Mouse (Mus musculus) MEL (cell line): ENCODE results near the gene Prss33. TPM values are rescaled to one million over a fixed set of nuclear protein-coding genes. Genes with fewer than 3 reads are reported as not detected.

Experiments used
- DNase-seq: peaks from one replicate; pipeline ENCODE4 v3.0.0; 2011; ENCODE audit warnings: low read depth, low spot score
- H3K27ac ChIP-seq: 2 replicates; pipeline ENCODE4 v1.5.1; 2012; ENCODE audit warnings: low read depth, mild to moderate bottlenecking, control low read depth, low read length, moderate library complexity; ENCODE audit not compliant: control insufficient read depth
- H3K27me3 ChIP-seq, 2 experiments: fragments of 150-350 bp in 1 of 2; sonication (generic) in 1 of 2; 2 replicates each; pipeline ENCODE4 v1.6.1; 2012; ENCODE audit warnings: low read length in 2 of 2, mild to moderate bottlenecking in 2 of 2, improper control_type of control experiment in 1 of 2, moderate library complexity in 1 of 2; ENCODE audit not compliant: insufficient read depth in 2 of 2, control insufficient read depth in 1 of 2
- H3K36me3 ChIP-seq, 2 experiments: 2 replicates each; pipeline ENCODE4 v1.6.1; 2012 to 2014; ENCODE audit warnings: low read length in 2 of 2, improper control_type of control experiment in 1 of 2, inconsistent platforms in 1 of 2, mild to moderate bottlenecking in 1 of 2; ENCODE audit not compliant: insufficient read depth in 2 of 2, control insufficient read depth in 1 of 2
- H3K4me1 ChIP-seq, 2 experiments: fragments of 150-350 bp in 1 of 2; sonication (generic) in 1 of 2; 2 replicates each; pipeline ENCODE4 v1.6.1; 2012; ENCODE audit warnings: low read length in 2 of 2, improper control_type of control experiment in 1 of 2, mild to moderate bottlenecking in 1 of 2; ENCODE audit not compliant: insufficient read depth in 2 of 2, control insufficient read depth in 1 of 2
- H3K4me3 ChIP-seq, 2 experiments: fragments of 150-350 bp in 1 of 2; sonication (generic) in 1 of 2; 2 replicates each; pipeline ENCODE4 v1.5.1; 2012; ENCODE audit warnings: low read depth in 2 of 2, low read length in 2 of 2, mild to moderate bottlenecking in 2 of 2, moderate library complexity in 2 of 2, control low read depth in 1 of 2, improper control_type of control experiment in 1 of 2; ENCODE audit not compliant: control insufficient read depth in 1 of 2, insufficient read depth in 1 of 2
- H3K79me2 ChIP-seq: 2 replicates; pipeline ENCODE4 v1.6.1; 2012; ENCODE audit warnings: mild to moderate bottlenecking, low read length, moderate library complexity; ENCODE audit not compliant: control insufficient read depth, poor library complexity, insufficient read depth
- H3K9ac ChIP-seq: 2 replicates; pipeline ENCODE4 v1.6.1; 2012; ENCODE audit warnings: low read depth, mild to moderate bottlenecking, control low read depth, low read length, moderate library complexity; ENCODE audit not compliant: control insufficient read depth, poor library complexity, severe bottlenecking
- H3K9me3 ChIP-seq: fragments of 150-350 bp; sonication (generic); replicated peaks from 2 replicates; pipeline ENCODE4 v1.6.1; 2012; ENCODE audit warnings: mild to moderate bottlenecking, low read length, improper control_type of control experiment, moderate library complexity; ENCODE audit not compliant: insufficient read depth
- BHLHE40 ChIP-seq: IDR thresholded peaks from 2 replicates; pipeline ENCODE4 v1.6.1; 2012; ENCODE audit warnings: low read depth, mild to moderate bottlenecking, inconsistent platforms, low read length, improper control_type of control experiment, borderline replicate concordance
- CHD1 ChIP-seq: IDR thresholded peaks from 2 replicates; pipeline ENCODE4 v1.6.1; 2012; ENCODE audit warnings: low read depth, mild to moderate bottlenecking, inconsistent platforms, low read length, improper control_type of control experiment
- CHD2 ChIP-seq: IDR thresholded peaks from 2 replicates; pipeline ENCODE4 v1.6.1; 2011; ENCODE audit warnings: low read length, improper control_type of control experiment
- CTCF ChIP-seq, 3 experiments: IDR thresholded peaks in 2 of 3; conservative IDR thresholded peaks in 1 of 3; 2 replicates each; pipeline ENCODE4 v1.5.1; 2011 to 2012; ENCODE audit warnings: low read length in 3 of 3, low read depth in 2 of 3, mild to moderate bottlenecking in 2 of 3, improper control_type of control experiment in 1 of 3, inconsistent platforms in 1 of 3, mixed read lengths in 1 of 3, moderate library complexity in 1 of 3; ENCODE audit not compliant: control insufficient read depth in 1 of 3, insufficient read depth in 1 of 3, poor library complexity in 1 of 3, severe bottlenecking in 1 of 3
- EP300 ChIP-seq, 2 experiments: IDR thresholded peaks; 2 replicates each; pipeline ENCODE4 v1.6.1; 2011; ENCODE audit warnings: improper control_type of control experiment in 2 of 2, low read length in 2 of 2, low read depth in 1 of 2, mild to moderate bottlenecking in 1 of 2
- GABPA ChIP-seq: IDR thresholded peaks from 2 replicates; pipeline ENCODE4 v1.6.1; 2012; ENCODE audit warnings: low read depth, mild to moderate bottlenecking, inconsistent platforms, low read length, improper control_type of control experiment, moderate library complexity
- GATA1 ChIP-seq: IDR thresholded peaks from 2 replicates; pipeline ENCODE4 v1.6.1; 2011; ENCODE audit warnings: low read depth, low read length, improper control_type of control experiment
- KAT2A ChIP-seq: conservative IDR thresholded peaks from 2 replicates; pipeline ENCODE4 v1.6.1; 2012; ENCODE audit warnings: low read depth, low read length, improper control_type of control experiment, inconsistent platforms
- MXI1 ChIP-seq: IDR thresholded peaks from 2 replicates; pipeline ENCODE4 v1.6.1; 2011; ENCODE audit warnings: mild to moderate bottlenecking, low read depth, low read length, improper control_type of control experiment
- POLR2A ChIP-seq, 2 experiments: IDR thresholded peaks; 2 replicates each; pipeline ENCODE4 v1.6.1; 2011 to 2012; ENCODE audit warnings: low read length in 2 of 2, mild to moderate bottlenecking in 2 of 2, control low read depth in 1 of 2, improper control_type of control experiment in 1 of 2, low read depth in 1 of 2, moderate library complexity in 1 of 2; ENCODE audit not compliant: control insufficient read depth in 1 of 2, insufficient read depth in 1 of 2, poor library complexity in 1 of 2
- POLR2AphosphoS2 ChIP-seq: IDR thresholded peaks from 2 replicates; pipeline ENCODE4 v1.6.1; 2011; ENCODE audit warnings: low read length, improper control_type of control experiment
- RAD21 ChIP-seq: IDR thresholded peaks from 2 replicates; pipeline ENCODE4 v1.6.1; 2011; ENCODE audit warnings: mild to moderate bottlenecking, low read depth, low read length, improper control_type of control experiment
- SMC3 ChIP-seq: IDR thresholded peaks from 2 replicates; pipeline ENCODE4 v1.6.1; 2011; ENCODE audit warnings: low read depth, low read length, improper control_type of control experiment
- TAL1 ChIP-seq: IDR thresholded peaks from 2 replicates; pipeline ENCODE4 v1.6.1; 2012; ENCODE audit warnings: mild to moderate bottlenecking, inconsistent platforms, low read length, moderate library complexity, mixed read lengths
- TBP ChIP-seq: IDR thresholded peaks from 2 replicates; pipeline ENCODE4 v1.8.0; 2011; ENCODE audit warnings: low read depth, low read length, improper control_type of control experiment
- UBTF ChIP-seq: IDR thresholded peaks from 2 replicates; pipeline ENCODE4 v1.6.1; 2012; ENCODE audit warnings: low read depth, mild to moderate bottlenecking, inconsistent platforms, low read length, improper control_type of control experiment, moderate library complexity, borderline replicate concordance; ENCODE audit not compliant: insufficient read depth
- USF2 ChIP-seq, 2 experiments: IDR thresholded peaks; 2 replicates each; pipeline ENCODE4 v1.6.1; 2011 to 2012; ENCODE audit warnings: improper control_type of control experiment in 2 of 2, low read length in 2 of 2, borderline replicate concordance in 1 of 2, inconsistent platforms in 1 of 2, low read depth in 1 of 2, mild to moderate bottlenecking in 1 of 2; ENCODE audit not compliant: insufficient read depth in 1 of 2
- ZC3H11A ChIP-seq: IDR thresholded peaks from 2 replicates; pipeline ENCODE4 v1.6.1; 2012; ENCODE audit warnings: low read depth, mild to moderate bottlenecking, inconsistent platforms, low read length, improper control_type of control experiment
- ZNF384 ChIP-seq: IDR thresholded peaks from 2 replicates; pipeline ENCODE4 v1.6.1; 2012; ENCODE audit warnings: low read depth, mild to moderate bottlenecking, inconsistent platforms, low read length, improper control_type of control experiment
- polyA plus RNA-seq, 2 experiments: library from polyadenylated mRNA; stranded (reverse) in 1 of 2; unstranded in 1 of 2; fragments of >175 nt in 1 of 2; fragments of >200 nt in 1 of 2; gene quantifications; 2 replicates each; pipeline versions ENCODE4 v1.2.1 to v1.2.4; 2012; ENCODE audit warnings: low replicate concordance in 2 of 2, low read depth in 1 of 2; ENCODE audit not compliant: insufficient read length in 2 of 2, insufficient read depth in 1 of 2, missing spikeins in 1 of 2
- total RNA-seq: library from RNA; depleted of rRNA; stranded (reverse); fragments of 300-350 nt; gene quantifications from 2 replicates; pipeline ENCODE4 v1.2.3, GENCODE M21; 2012

Gene Prss33
- total and polyA plus RNA-seq, 3 experiments, result 0.08 to 1.0 TPM; not detected in 1

GRCm38 (mm10) chr17:23815641-23816040 is 20.2 kb downstream of the Prss33 start:
- H3K9me3 ChIP-seq, result no peaks in the 10 kb centered on the region

DNA sequence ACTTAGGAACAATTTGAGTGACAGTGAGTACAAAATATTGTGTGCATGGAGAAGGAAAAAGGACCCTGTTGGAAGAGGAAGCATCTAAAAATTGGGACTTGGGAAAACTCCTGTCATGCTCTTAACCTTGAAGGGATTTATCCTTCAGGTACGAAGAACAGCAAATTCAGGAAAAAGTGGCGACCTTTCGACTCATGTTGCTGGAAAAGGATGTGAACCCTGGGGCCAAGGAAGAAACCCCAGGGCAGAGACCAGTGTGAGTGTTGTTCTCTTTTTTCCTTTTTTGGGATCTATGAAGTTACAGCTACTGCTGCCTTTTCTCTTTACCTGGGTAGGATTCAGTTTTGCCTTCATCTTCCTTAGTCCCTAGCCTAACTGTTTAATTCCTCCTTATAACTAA is 27.9 kb downstream of the Prss33 start:
- Histone ChIP-seq H3K9me3 (no peaks in the 10 kb centered on the region), H3K79me2 (peaks cover 59% of the 10 kb centered on the region), H3K27ac (no peak overlapping the region), H3K9ac (no peak overlapping the region), H3K4me3 (no peak overlapping the region), H3K36me3 (peaks cover 23 to 44% of the 10 kb centered on the region in 2 experiments), H3K27me3 (no peaks in the 10 kb centered on the region), H3K4me1 (peaks cover 0 to 5% of the 10 kb centered on the region in 2 experiments; a peak in 1 of 4 replicates)
- TF ChIP-seq TAL1, result no peak
- no peak for TF ChIP-seq POLR2A (IDR thresholded peaks at IDR 0.05; ENCODE audit: control insufficient read depth in 1 of 2, insufficient read depth in 1 of 2, low read depth in 1 of 2, low read length in 2 of 2, poor library complexity in 1 of 2)
- TF ChIP-seq EP300 (IDR thresholded peaks at IDR 0.05; ENCODE audit: low read depth in 1 of 2, low read length in 2 of 2), result no peak
- no peak for TF ChIP-seq RAD21
- no peak for TF ChIP-seq USF2 (IDR thresholded peaks at IDR 0.05; ENCODE audit: borderline replicate concordance in 1 of 2, insufficient read depth in 1 of 2, low read depth in 1 of 2, low read length in 2 of 2)
- TF ChIP-seq CTCF (IDR thresholded peaks at IDR 0.05 in 2 of 3, conservative IDR thresholded peaks at IDR 0.05 in 1 of 3; ENCODE audit: control insufficient read depth in 1 of 3, insufficient read depth in 1 of 3, low read depth in 2 of 3, low read length in 3 of 3, poor library complexity in 1 of 3, severe bottlenecking in 1 of 3), result no peak
- TF ChIP-seq KAT2A, result no peak
- TF ChIP-seq GATA1, result no peak
- no peak for TF ChIP-seq CHD1
- no peak for TF ChIP-seq UBTF
- no peak for TF ChIP-seq SMC3
- TF ChIP-seq ZNF384, result no peak
- TF ChIP-seq ZC3H11A, result no peak
- no peak for TF ChIP-seq TBP
- TF ChIP-seq BHLHE40, result no peak
- no peak for TF ChIP-seq MXI1
- DNase-seq, result no peak

More at GRCm38 (mm10) chr17:23815641-23816040, 20.2 kb downstream of the Prss33 start:
- Histone ChIP-seq H3K4me3 (no peak overlapping the region), H3K9ac (no peak overlapping the region), H3K4me1 (no peaks in the 10 kb centered on the region), H3K27me3 (no peaks in the 10 kb centered on the region), H3K79me2 (peaks cover 4% of the 10 kb centered on the region; the same call in 1 of the 2 replicates), H3K27ac (no peak overlapping the region), H3K36me3 (peaks cover 0 to 65% of the 10 kb centered on the region in 2 experiments; a peak in 2 of 4 replicates)
- DNase-seq, result no peak
- TF ChIP-seq CHD2, result no peak
- TF ChIP-seq POLR2AphosphoS2, result peak; percentile 28; the same call in 1 of the 2 replicates
- TF ChIP-seq GABPA, result no peak
- TF ChIP-seq ZC3H11A, result no peak
